ENCODE assay signal across 9 mouse cellular contexts in the genomic region with DNA sequence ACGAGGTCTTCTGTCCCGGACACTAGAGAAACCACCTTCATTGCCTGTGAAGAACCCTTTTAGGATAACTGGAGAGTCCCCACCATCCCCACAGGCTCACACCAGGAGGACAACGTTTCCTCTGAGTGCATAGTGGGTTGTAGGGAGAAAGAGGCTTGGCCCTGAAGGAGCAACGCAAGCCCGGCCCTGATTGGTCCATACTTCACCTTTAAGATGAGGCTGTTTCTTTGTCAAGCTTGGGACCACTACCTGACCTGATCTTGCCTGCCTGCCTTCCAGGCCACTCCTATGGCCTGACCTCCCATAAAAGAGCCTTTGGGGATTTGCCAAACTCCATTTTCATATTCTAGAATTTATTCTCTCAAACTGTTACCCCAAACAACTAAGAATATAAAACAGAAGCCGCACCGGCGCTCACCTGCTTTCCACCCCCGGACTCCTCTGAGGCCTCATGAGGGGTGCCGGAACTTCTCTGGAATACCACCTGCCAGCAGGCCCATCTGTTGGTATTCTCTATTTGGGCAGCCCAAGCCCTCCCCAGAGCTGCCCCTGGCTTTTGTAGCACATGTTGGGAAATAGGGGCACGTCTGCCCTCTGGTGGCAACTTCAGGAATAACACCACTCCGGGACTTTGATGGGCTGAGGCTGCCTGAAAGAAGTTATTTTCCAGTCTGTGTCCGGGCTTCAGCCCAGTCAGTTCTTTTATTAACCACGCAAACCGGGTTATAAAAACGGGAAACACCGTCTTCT.
DNase-seq lines count a peak whose midpoint lies in the region; ATAC-seq and TF ChIP-seq lines count a peak whose summit lies in the region.
"Had no signal": no experiment of that assay in that cellular context is flagged by ENCODE, and none has a peak within 500 bp of the region (broad histone marks: within the 10 kb centered on the region; RNA-seq: fewer than 3 reads in every experiment).

No protein-coding gene starts in this region.

- no peak overlapping the region for H3K4me2 ChIP-seq in CH12.LX (ENCODE audit: insufficient read depth, low read depth, poor library complexity, severe bottlenecking)
- H3K4me2 ChIP-seq in embryonic facial prominence, embryonic 15.5 days (replicated peaks): no peak overlapping the region
- H3K4me2 ChIP-seq: heart, embryonic 15.5 days had no signal

- WGBS in bone marrow, adult 2 months: 37% methylated on average over 17 of the region's 17 CpGs
- 26% methylated on average over 17 of the region's 17 CpGs for WGBS in embryonic facial prominence, embryonic 15.5 days
- WGBS in heart, embryonic 10.5 days: 26% methylated on average over 17 of the region's 17 CpGs
- WGBS in thymus, adult 2 months: 39% methylated on average over 17 of the region's 17 CpGs

- peak; percentile 79 to 85 for TF ChIP-seq CTCF in CH12.LX (conservative IDR thresholded peaks at IDR 0.05 in 1 of 2, IDR thresholded peaks at IDR 0.05 in 1 of 2; ENCODE audit: low read depth in 2 of 2, low read length in 2 of 2)
- peak; percentile 77 for TF ChIP-seq CTCF in bone marrow, adult 2 months (IDR thresholded peaks at IDR 0.05; ENCODE audit: control insufficient read depth, insufficient read depth, low read length)
- TF ChIP-seq CTCF in thymus, adult 2 months (IDR thresholded peaks at IDR 0.05; ENCODE audit: borderline replicate concordance, control insufficient read depth, extremely low read depth, insufficient read depth, low read length, poor library complexity): peak; percentile 85

- H3K27me3 ChIP-seq in CH12.LX (replicated peaks): peaks cover 27% of the 10 kb centered on the region
- no peaks in the 10 kb centered on the region for H3K27me3 ChIP-seq in embryonic facial prominence, embryonic 15.5 days
- peaks cover 30% of the 10 kb centered on the region for H3K27me3 ChIP-seq in heart, embryonic 10.5 days (ENCODE audit: insufficient read depth, poor library complexity, severe bottlenecking)
- H3K27me3 ChIP-seq in thymus, adult 2 months (ENCODE audit: control insufficient read depth, insufficient read depth, low read length): no peaks in the 10 kb centered on the region

- dilution Hi-C loops in CH12.LX (cut with MboI; ENCODE audit: extremely low pct_ligation_motif_present, extremely low pct_unique_long_range_greater_than_20kb, low sequenced_read_pairs): no loop called here

- ATAC-seq in embryonic facial prominence, embryonic 15.5 days (ENCODE audit: insufficient number of reproducible peaks, low FRiP score, low TSS enrichment, low read depth): peak; percentile 17; the same call in 1 of the 2 replicates
- peak; percentile 42; the same call in 1 of the 2 replicates for ATAC-seq in neutrophil, adult 5-6 weeks (ENCODE audit: extremely low read depth, insufficient number of reproducible peaks, low FRiP score, poor library complexity, severe bottlenecking)

- H3K4me3 ChIP-seq in CH12.LX (replicated peaks in 1 of 3; ENCODE audit: low read depth in 2 of 3, low read length in 2 of 3, poor library complexity in 1 of 3): no peak overlapping the region
- H3K4me3 ChIP-seq in bone marrow, adult 2 months (replicated peaks; ENCODE audit: control insufficient read depth, low read depth, low read length): no peak overlapping the region
- no peak overlapping the region for H3K4me3 ChIP-seq in embryonic facial prominence, embryonic 15.5 days (replicated peaks)
- H3K4me3 ChIP-seq in heart, embryonic 10.5 days: no peak overlapping the region
- no peak overlapping the region for H3K4me3 ChIP-seq in thymus, adult 2 months (ENCODE audit: control insufficient read depth, insufficient read depth, low read length)
- H3K4me3 ChIP-seq: heart, embryonic 15.5 days had no signal

- no peak overlapping the region for H3K9ac ChIP-seq in CH12.LX (ENCODE audit: insufficient read depth, low read depth)
- H3K9ac ChIP-seq in embryonic facial prominence, embryonic 15.5 days: no peak overlapping the region
- H3K9ac ChIP-seq: heart, embryonic 15.5 days had no signal

- DNase-seq in CH12.LX (ENCODE audit: extremely low read depth): peak; percentile 73
- peak; percentile 81 for DNase-seq in heart, embryonic 10.5 days (ENCODE audit: low spot score)
- DNase-seq in kidney, postnatal 36 days: peak; percentile 54 to 83
- DNase-seq in lung, adult 18-20 months: peak; percentile 56 to 63
- peak; percentile 72 for DNase-seq in thymus, adult 2 months

- H3K9me3 ChIP-seq in CH12.LX (replicated peaks; ENCODE audit: low read length): peaks cover 15% of the 10 kb centered on the region
- H3K9me3 ChIP-seq in embryonic facial prominence, embryonic 15.5 days (replicated peaks): no peaks in the 10 kb centered on the region
- H3K9me3 ChIP-seq in heart, embryonic 10.5 days: no peaks in the 10 kb centered on the region
- H3K9me3 ChIP-seq: heart, embryonic 15.5 days had no signal

- peak; percentile 83 for TF ChIP-seq RAD21 in CH12.LX (IDR thresholded peaks at IDR 0.05; ENCODE audit: low read depth, low read length)

- no peaks in the 10 kb centered on the region for H3K36me3 ChIP-seq in CH12.LX (replicated peaks in 1 of 2; ENCODE audit: control insufficient read depth in 1 of 2, insufficient read depth in 1 of 2, low read length in 1 of 2)
- no peaks in the 10 kb centered on the region for H3K36me3 ChIP-seq in embryonic facial prominence, embryonic 15.5 days
- no peaks in the 10 kb centered on the region for H3K36me3 ChIP-seq in heart, embryonic 10.5 days
- no peaks in the 10 kb centered on the region for H3K36me3 ChIP-seq in thymus, adult 2 months (ENCODE audit: control insufficient read depth, insufficient read depth, low read length)
- H3K36me3 ChIP-seq: heart, embryonic 15.5 days had no signal

- H3K4me1 ChIP-seq in CH12.LX (ENCODE audit: control insufficient read depth in 1 of 2, insufficient read depth in 2 of 2): peaks cover 14 to 37% of the 10 kb centered on the region in 2 experiments
- peaks cover 4% of the 10 kb centered on the region for H3K4me1 ChIP-seq in bone marrow, adult 2 months (ENCODE audit: control insufficient read depth, insufficient read depth, low read length)
- peaks cover 3% of the 10 kb centered on the region; the same call in 1 of the 2 replicates for H3K4me1 ChIP-seq in embryonic facial prominence, embryonic 15.5 days
- H3K4me1 ChIP-seq in heart, embryonic 10.5 days: peaks cover 5% of the 10 kb centered on the region
- peaks cover 14% of the 10 kb centered on the region for H3K4me1 ChIP-seq in thymus, adult 2 months (replicated peaks; ENCODE audit: control insufficient read depth, insufficient read depth, low read length)
- H3K4me1 ChIP-seq: heart, embryonic 15.5 days had no signal

- in situ Hi-C loops in CH12.LX (cut with MboI; ENCODE audit: low pct_ligation_motif_present, low pct_unique_long_range_greater_than_20kb, low sequenced_read_pairs): loop anchor here (5.0 kb wide), 1 partner anchor 65 kb away; a partner anchor contains a TSS

- no peak overlapping the region for H3K27ac ChIP-seq in CH12.LX (ENCODE audit: insufficient read depth, low read depth)
- H3K27ac ChIP-seq in bone marrow, adult 2 months (ENCODE audit: control insufficient read depth, insufficient read depth, low read depth, low read length, poor library complexity): no peak overlapping the region
- H3K27ac ChIP-seq in embryonic facial prominence, embryonic 15.5 days (replicated peaks): no peak overlapping the region
- no peak overlapping the region for H3K27ac ChIP-seq in heart, embryonic 10.5 days
- no peak overlapping the region for H3K27ac ChIP-seq in thymus, adult 2 months (ENCODE audit: control insufficient read depth, insufficient read depth, low read length)
- H3K27ac ChIP-seq: heart, embryonic 15.5 days had no signal

- no peaks in the 10 kb centered on the region for H3K79me2 ChIP-seq in CH12.LX (replicated peaks; ENCODE audit: control insufficient read depth, extremely low read depth, insufficient read depth, poor library complexity, severe bottlenecking)

- no peak for TF ChIP-seq EP300 in CH12.LX (IDR thresholded peaks at IDR 0.05; ENCODE audit: low read length)

- TF ChIP-seq POLR2A in CH12.LX (IDR thresholded peaks at IDR 0.05; ENCODE audit: low read depth, low read length): no peak
- TF ChIP-seq POLR2A in bone marrow, adult 2 months (IDR thresholded peaks at IDR 0.05; ENCODE audit: borderline replicate concordance, control insufficient read depth, low read depth, low read length): no peak
- no peak for TF ChIP-seq POLR2A in thymus, adult 2 months (IDR thresholded peaks at IDR 0.05; ENCODE audit: control insufficient read depth, extremely low read depth, insufficient read depth, low read length, poor library complexity)

TF ChIP-seq in CH12.LX, 34 proteins besides CTCF, POLR2A, EP300 and RAD21 (continues in another document):
- peak; percentile 76 for TF ChIP-seq MAX (IDR thresholded peaks at IDR 0.05; ENCODE audit: low read length)
- 0 out of 2 replicates have a peak, but pooled peaks have one; percentile 30 for TF ChIP-seq TCF12 (IDR thresholded peaks at IDR 0.05; ENCODE audit: low read depth, low read length)
- peak; percentile 17; the same call in 1 of the 2 replicates for TF ChIP-seq ZC3H11A (IDR thresholded peaks at IDR 0.05; ENCODE audit: low read depth, low read length)
- no peak for TF ChIP-seq HCFC1 (IDR thresholded peaks at IDR 0.05; ENCODE audit: low read depth, low read length)
- TF ChIP-seq ELF1 (IDR thresholded peaks at IDR 0.05; ENCODE audit: low read depth, low read length): no peak
- TF ChIP-seq JUN (IDR thresholded peaks at IDR 0.05; ENCODE audit: insufficient read depth, low read depth, low read length): no peak
- TF ChIP-seq SIN3A (IDR thresholded peaks at IDR 0.05; ENCODE audit: low read length): no peak
- no peak for TF ChIP-seq ZMIZ1 (IDR thresholded peaks at IDR 0.05; ENCODE audit: low read depth, low read length)
- TF ChIP-seq KAT2A (IDR thresholded peaks at IDR 0.05; ENCODE audit: insufficient replicate concordance, low read length): no peak
- no peak for TF ChIP-seq CHD1 (IDR thresholded peaks at IDR 0.05; ENCODE audit: low read depth, low read length)
- peak; percentile 92 for TF ChIP-seq MYC (IDR thresholded peaks at IDR 0.05; ENCODE audit: low read depth, low read length)
- no peak for TF ChIP-seq USF2 (conservative IDR thresholded peaks at IDR 0.05; ENCODE audit: low read depth, low read length)
- no peak for TF ChIP-seq MEF2A (IDR thresholded peaks at IDR 0.05; ENCODE audit: borderline replicate concordance, low read depth, low read length)
- no peak for TF ChIP-seq NELFE (IDR thresholded peaks at IDR 0.05; ENCODE audit: low read depth, low read length)
- TF ChIP-seq ZNF384 (IDR thresholded peaks at IDR 0.05; ENCODE audit: low read depth, low read length): no peak
- TF ChIP-seq POLR2AphosphoS2 (IDR thresholded peaks at IDR 0.05; ENCODE audit: low read depth, low read length): no peak
- peak; percentile 82 for TF ChIP-seq SMC3 (IDR thresholded peaks at IDR 0.05; ENCODE audit: low read depth, low read length)
- no peak for TF ChIP-seq RCOR1 (conservative IDR thresholded peaks at IDR 0.05; ENCODE audit: low read depth, low read length)
- TF ChIP-seq NRF1 (IDR thresholded peaks at IDR 0.05; ENCODE audit: low read depth, low read length): peak; percentile 33; the same call in 1 of the 2 replicates
- TF ChIP-seq GABPA (IDR thresholded peaks at IDR 0.05; ENCODE audit: insufficient replicate concordance, low read depth, low read length): no peak
